Comparison of ENCODE assay signal across 14 mouse cellular contexts in genomic region chr2:50653121-50653615, GRCm38 (mm10).
"Had no signal": no experiment of that assay in that cellular context is flagged by ENCODE, and none has a peak within 500 bp of the region (broad histone marks: within the 10 kb centered on the region; RNA-seq: fewer than 3 reads in every experiment).

No protein-coding gene starts in this region.

- H3K27me3 ChIP-seq: limb, embryonic 13.5 days; midbrain, embryonic 13.5 days; neural tube, embryonic 15.5 days; stomach, embryonic 15.5 days had no signal

- H3K9ac ChIP-seq: limb, embryonic 13.5 days; liver, embryonic 14.5 days; midbrain, embryonic 13.5 days; neural tube, embryonic 15.5 days; stomach, embryonic 15.5 days had no signal

- H3K4me2 ChIP-seq: limb, embryonic 13.5 days; midbrain, embryonic 13.5 days; neural tube, embryonic 15.5 days; stomach, embryonic 15.5 days had no signal

- H3K4me3 ChIP-seq: limb, embryonic 13.5 days; midbrain, embryonic 13.5 days; myocyte; neural tube, embryonic 15.5 days; stomach, embryonic 15.5 days had no signal

- H3K4me1 ChIP-seq: stomach, embryonic 15.5 days had no signal

- ATAC-seq: midbrain, embryonic 13.5 days had no signal

- H3K9me3 ChIP-seq: limb, embryonic 13.5 days; midbrain, embryonic 13.5 days; neural tube, embryonic 15.5 days; stomach, embryonic 15.5 days had no signal

- H3K36me3 ChIP-seq: limb, embryonic 13.5 days; midbrain, embryonic 13.5 days; neural tube, embryonic 15.5 days; stomach, embryonic 15.5 days had no signal

- DNase-seq: kidney, postnatal 10 days; kidney, postnatal 4 days; left cerebral cortex, postnatal 4 days; lung, adult 18-20 months; lung, postnatal 36 days; right cerebral cortex, postnatal 14 days; thymus, adult 2 months; thymus, postnatal 25 days had no signal

- H3K27ac ChIP-seq: limb, embryonic 13.5 days; liver, embryonic 14.5 days; midbrain, embryonic 13.5 days; neural tube, embryonic 15.5 days; stomach, embryonic 15.5 days had no signal
